Mouse (Mus musculus) liver, adult (tissue): Measurements from ENCODE around the gene Lonp2.

Source experiments
- GATA4 ChIP-seq: IDR thresholded peaks from 2 replicates; pipeline ENCODE4 v1.6.1; 2014; ENCODE audit warnings: mild to moderate bottlenecking, low read length; ENCODE audit not compliant: insufficient replicate concordance

Lonp2 gene

GRCm38 (mm10) chr8:86692107-86692506 lies 68.3 kb downstream of the Lonp2 start:
- TF ChIP-seq GATA4: no peak

GRCm38 (mm10) chr8:86694011-86694410 lies 70.2 kb downstream of the Lonp2 start:
- no peak for TF ChIP-seq GATA4

DNA sequence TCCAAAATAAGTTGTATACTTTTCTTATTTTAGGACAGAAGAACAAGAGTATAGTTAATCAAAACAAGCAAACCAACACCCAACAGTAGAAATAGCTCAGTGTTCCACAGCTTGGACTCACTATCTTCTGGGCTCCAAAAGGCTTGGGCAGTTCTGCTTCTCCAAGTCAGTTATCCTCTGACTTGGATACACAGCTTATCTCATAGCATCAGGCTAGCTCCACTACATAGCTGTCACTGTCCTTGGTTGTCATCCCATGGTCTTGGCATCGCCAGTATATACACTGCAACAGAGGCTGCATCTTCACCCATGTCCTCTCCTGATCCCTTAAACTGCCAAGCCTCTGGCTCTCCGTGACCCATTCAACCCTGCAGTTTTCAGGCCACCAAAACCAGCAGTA lies 71.9 kb downstream of the Lonp2 start:
- TF ChIP-seq GATA4: no peak

DNA sequence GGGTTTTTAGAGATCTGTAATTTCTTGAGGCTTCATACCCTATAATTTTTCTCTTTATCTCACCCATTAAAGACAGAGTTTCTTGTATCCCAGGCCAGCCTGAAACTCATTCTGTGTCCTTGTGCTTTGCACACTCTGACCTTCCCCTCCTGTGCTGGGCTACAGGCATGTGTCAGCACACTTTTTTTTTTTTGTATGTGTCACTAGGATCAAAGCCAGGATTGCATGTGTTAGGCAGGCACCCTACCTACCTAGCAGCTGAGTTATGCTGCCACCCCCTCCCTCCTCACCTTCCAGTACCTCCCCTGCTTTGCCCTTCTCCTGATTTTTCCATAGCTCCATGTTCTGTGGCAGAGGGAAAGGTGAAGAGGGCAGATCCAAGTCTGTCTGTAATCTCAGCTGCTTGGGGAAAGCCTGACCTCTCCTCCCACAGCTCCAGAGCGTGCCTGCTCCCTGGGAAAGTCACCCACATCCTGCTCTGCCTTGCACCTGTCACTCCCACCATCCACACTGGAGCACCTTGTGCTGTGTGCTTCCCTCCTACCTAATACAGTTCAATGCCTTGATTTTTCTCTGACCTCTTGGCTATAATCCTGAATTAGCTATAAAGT lies 75.1 kb downstream of the Lonp2 start:
- TF ChIP-seq GATA4: no peak

DNA sequence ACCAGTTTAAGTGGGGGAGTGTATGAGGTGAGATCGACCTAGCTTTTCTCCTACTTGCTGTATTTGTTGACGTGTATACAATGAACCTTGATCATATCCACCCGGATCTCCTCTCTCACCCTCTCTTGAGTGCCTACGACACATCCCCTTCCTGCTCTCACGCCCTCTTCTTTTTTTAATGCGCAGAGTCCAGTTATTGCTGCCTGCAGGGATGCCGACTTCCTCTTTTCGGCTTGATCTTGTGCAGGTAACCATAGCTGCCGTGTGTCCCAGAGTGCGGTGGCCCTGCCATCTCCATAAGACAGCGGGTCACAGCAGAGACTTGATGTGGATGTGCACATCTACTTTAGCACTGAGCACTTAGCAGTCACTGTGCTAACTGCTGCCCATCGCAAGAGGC lies 75.6 kb downstream of the Lonp2 start:
- no peak for TF ChIP-seq GATA4

DNA sequence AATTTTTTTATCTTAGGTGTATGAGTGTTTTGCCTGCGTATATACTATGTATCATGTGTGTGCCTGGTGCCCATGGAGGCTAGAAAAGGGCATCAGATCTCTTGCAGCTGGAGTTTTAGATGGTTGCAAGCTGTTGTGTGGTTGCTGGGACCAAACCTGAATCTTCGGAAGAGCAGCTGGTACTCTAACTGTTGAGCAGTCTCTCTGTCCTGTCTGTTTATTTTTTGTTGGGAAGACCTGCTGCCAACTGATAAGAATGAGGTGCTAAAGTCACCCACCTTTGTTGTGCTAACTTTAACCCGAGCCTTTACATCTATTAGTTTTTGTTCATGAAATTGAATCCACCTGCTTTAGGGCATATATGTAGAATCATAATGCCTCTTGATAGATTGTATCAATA lies 78.6 kb downstream of the Lonp2 start:
- no peak for TF ChIP-seq GATA4

GRCm38 (mm10) chr8:86705317-86705716 lies 81.5 kb downstream of the Lonp2 start:
- TF ChIP-seq GATA4: no peak

DNA sequence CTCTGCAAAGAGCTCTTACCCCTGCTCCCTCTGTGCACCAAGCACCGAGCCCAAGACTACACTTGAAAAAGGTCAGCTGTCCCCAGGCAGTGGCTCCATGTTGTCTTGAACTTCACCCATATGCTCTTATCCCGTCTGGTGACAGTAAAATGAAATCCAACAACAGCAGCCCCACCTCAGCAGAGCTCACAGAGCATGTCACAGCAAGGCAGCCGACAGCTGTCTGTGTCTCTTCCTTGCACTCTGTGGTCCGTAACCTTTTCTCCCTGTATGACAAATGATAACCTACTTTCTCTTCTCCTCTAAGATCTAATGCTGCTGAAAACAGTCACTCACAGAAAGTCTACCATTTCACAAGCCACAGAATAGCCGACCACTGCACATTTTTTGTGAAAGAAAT lies 82.9 kb downstream of the Lonp2 start:
- no peak for TF ChIP-seq GATA4

GRCm38 (mm10) chr8:86707873-86708272 lies 84.0 kb downstream of the Lonp2 start:
- TF ChIP-seq GATA4: no peak

DNA sequence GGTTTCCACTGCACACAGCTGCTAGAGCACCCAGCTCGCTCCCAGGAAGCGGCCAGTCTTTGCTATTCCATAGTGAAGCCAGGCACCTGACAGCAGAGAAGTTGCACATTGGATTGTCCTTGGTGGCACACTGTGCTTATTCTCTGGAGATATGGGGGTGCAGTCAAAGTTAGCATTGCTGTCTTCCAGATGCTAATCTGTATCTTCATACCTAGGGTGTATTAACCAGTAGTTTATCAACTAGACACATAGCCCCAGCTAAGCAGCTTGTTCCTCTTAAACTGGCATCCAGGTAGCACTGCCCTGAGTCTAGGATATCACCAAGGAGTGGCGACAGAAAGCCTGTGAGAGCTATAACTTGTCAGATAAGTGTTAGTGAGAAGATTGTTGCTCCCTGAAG lies 88.8 kb downstream of the Lonp2 start:
- TF ChIP-seq GATA4: no peak

DNA sequence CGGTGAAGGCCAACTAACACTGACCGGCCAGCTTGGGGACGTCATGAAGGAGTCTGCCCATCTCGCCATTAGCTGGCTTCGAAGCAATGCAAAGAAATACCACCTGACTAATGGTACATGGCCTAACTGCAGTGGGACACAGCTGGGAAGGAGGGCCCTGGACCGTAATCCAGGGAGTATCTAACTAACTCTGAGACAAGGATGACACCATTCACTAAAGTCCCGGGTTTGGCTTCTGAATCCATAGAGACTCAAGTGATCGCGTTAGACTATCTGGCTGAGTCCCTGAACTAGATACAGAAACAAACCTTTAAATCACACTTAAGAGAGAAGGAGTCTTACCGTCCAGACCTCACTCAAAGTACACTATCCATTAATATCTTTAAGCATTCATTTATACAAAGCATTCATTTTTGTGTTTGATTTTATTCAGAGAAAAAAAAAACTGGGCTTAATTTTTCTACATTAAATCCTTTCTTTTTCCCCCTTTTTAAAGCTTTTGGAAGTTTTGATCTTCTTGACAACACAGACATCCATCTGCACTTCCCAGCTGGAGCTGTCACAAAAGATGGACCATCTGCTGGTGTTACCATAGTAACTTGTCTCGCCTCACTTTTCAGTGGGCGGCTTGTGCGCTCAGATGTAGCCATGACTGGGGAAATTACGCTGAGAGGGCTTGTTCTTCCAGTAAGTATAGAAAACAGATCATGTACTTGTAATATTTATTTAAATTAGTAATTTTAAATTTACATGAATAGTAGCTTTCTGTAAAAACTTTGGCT lies 89.8 kb downstream of the Lonp2 start:
- no peak for TF ChIP-seq GATA4

GRCm38 (mm10) chr8:86718332-86718994 lies 94.6 kb downstream of the Lonp2 start:
- TF ChIP-seq GATA4: no peak

DNA sequence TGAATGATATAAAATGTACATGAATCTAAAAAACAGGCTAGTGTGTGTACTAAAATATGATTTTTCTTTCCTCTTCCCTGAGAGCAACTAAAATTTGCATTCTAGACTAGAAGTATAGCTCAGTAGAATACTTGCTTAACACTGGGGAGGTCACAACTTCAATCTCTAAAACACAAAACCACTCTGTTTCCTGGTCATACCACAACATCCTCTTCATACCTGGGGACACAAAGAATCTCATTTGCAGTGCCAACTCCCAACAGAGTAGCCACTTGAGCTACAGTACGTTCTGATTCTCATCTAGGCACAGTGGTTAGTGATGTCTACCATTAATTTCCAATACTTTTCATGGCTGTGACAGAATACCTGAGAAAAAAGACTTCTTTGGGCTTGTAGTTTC lies 95.5 kb downstream of the Lonp2 start:
- TF ChIP-seq GATA4: no peak

- TF ChIP-seq GATA4: no peak
These were observed 97.1 kb downstream of the Lonp2 start for GRCm38 (mm10) chr8:86720756-86721459.

DNA sequence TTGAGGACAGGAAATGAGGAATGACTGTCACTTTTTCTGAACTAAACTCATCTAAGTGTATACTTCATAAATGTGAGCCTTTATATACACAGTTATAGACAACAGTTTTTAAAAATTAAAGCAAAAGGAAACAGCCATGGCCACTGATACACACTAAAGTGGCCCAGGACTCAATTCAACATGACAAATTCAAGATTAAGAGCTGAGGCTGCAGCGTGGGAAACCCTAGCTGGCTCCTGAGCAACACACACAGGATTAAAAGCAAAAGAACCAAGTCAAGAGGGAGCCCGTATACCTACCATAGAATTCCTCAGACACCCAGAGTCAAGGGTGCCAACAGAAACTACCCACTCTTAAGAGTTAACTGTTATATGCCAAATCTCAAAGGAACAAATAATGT lies 97.6 kb downstream of the Lonp2 start:
- TF ChIP-seq GATA4: no peak

GRCm38 (mm10) chr8:86726959-86727358 lies 103.1 kb downstream of the Lonp2 start:
- no peak for TF ChIP-seq GATA4
